Mouse (Mus musculus): Measurements from ENCODE around the gene Celf2. TPM values are rescaled to one million over a fixed set of nuclear protein-coding genes. Genes with fewer than 3 reads are reported as not detected.

The Celf2 gene
- polyA plus RNA-seq, 1 experiment = 68.8 TPM

DNA sequence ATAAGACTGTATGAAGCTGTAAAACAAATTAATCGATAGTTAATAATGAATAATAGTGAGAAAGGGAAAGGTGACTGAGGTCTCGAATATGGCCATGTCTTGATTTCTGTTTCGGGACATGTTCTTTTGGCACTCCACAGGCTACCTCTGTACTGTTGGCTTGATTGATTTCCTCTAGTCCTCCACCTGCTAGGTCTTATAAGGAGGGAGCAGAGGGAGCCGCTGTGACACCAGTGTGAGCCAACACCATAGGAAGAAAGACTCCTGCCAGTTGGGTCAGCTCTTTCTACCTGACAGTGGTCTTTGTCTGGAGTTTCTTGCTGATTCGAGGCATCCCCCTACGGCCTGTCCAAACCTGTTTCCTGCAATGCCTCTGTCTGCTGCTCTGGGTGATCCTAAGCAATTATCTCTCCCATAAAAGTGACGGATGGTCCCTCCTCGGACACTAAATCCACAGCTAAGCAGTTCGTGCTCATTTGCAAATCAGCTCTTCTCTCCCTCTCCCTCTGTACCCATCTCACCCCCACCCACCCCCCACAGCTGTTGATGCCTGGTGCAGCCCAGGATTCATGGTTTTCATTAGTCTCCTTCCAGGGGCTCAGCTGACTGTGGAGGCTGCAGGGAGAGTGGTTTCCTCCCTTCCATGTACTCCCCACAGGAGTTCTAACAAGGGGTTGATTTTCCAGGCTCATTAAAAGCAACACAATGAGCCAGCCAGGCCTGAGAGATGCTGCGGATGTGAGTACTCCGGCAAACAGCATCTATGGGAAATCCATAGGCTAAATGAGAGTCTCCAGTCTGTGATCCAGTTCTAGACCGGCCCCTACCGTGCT lies 1003.2 kb downstream of the Celf2 start:
- DNase-seq (ENCODE audit: low read depth) = no peak

DNA sequence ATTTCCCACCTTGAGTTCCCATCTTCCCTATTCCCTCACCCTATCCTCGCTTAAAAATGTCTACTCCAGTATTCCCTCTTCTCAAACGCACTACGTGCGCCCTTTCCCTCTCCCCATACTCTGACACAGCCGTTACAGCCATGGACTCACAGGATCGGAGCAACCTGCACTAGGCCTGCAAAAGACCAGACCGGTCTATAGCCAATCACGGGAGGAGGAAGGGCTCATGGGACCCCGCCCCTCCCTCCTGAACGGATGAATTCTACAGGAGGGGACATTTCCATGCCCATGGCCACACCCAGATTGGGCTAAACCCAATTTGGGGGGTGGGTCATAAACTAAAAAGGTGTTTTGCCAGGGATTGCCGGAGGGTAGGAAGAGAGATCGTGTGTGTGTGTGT lies 1003.8 kb downstream of the Celf2 start:
- no peak for DNase-seq (ENCODE audit: low read depth)

GRCm38 (mm10) chr2:6498101-6498500 lies 1011.3 kb downstream of the Celf2 start:
- no peak for DNase-seq (ENCODE audit: low read depth)

GRCm38 (mm10) chr2:6497636-6498035 lies 1011.7 kb downstream of the Celf2 start:
- no peak for DNase-seq (ENCODE audit: low read depth)

DNA sequence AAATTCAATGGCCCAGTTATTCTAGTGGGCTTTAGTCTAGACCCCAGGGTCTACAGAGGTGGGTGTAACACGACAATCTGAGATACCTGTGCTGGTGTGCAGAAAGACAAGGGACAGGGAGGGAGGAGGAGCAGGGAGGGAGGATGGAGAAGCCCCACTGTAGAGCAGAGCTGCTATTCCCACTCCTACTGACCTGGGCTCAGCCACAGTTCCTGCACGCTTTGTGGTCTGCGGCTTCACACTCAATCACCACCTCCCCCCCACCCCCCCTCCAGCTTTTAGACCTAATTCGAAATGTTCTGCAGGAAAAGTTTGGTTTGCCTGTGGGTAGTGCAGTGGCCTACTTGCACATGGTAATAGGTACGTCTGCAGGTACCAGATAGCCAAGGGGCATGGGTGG lies 1015.5 kb downstream of the Celf2 start:
- DNase-seq (ENCODE audit: low read depth) = no peak

DNA sequence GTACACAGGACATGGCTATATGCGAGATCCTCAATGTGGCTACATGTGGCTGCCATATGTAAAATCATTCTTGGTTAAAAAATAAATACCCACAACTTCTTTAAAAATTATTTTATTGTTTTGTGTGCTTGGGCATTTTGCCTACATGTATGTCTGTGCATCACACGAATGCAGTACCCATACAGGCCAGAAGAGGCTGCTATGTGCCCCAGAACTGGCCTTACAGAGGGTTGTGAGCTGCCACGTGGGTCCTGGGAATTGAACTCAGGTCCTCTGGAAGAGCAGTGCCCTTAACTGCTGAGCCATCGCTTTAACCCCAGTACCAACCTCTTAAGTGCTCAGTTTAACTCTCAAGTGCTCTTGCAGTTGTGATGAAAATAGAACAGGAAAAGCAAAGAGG lies 1018.5 kb downstream of the Celf2 start:
- no peak for DNase-seq (ENCODE audit: low read depth)

DNA sequence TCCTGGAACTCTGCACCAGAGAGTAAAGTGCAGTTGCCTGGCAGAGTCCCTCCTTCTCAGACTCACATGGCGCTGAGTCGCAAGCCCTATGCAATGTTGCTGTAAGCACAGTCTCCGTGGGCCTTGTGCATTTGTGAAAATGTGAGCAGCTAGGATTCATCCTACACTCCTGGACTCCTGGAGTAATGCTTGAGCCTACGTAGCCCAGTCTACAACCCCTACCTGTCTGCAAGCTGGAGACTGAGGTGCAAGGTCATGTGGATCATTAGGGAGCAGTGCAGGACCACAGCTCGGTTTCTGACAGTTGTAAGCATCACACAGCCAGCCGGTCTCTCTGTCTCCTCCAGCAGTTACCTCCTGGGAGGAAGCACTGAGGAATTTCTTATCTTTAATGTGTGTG lies 1019.3 kb downstream of the Celf2 start:
- no peak for DNase-seq (ENCODE audit: low read depth)

Data from gonadal fat pad, adult 2 months (tissue).